Mouse (Mus musculus): ENCODE data around the gene Ache. TPM values are rescaled to one million over a fixed set of nuclear protein-coding genes. Genes with fewer than 3 reads are reported as not detected.

The Ache gene
- total and polyA plus RNA-seq, 2 experiments: 0.28 to 0.55 TPM

- Histone ChIP-seq H3K4me1 (ENCODE audit: control insufficient read depth, insufficient read depth, low read length) (0 out of 2 replicates have a peak, but pooled peaks cover 3% of the 10 kb centered on the region), H3K36me3 (ENCODE audit: control insufficient read depth, insufficient read depth, low read length) (no peaks in the 10 kb centered on the region), H3K9ac (ENCODE audit: low read depth, low read length) (0 out of 2 replicates have a peak overlapping the region, but pooled peaks have one; percentile 18), H3K79me2 (ENCODE audit: control insufficient read depth, insufficient read depth, low read length) (no peaks in the 10 kb centered on the region), H3K4me3 (ENCODE audit: insufficient read depth, low read depth, low read length) (peak overlapping the region; percentile 38; the same call in 1 of the 2 replicates), H3K27me3 (ENCODE audit: control insufficient read depth, insufficient read depth, low read length) (peaks cover 10% of the 10 kb centered on the region; the same call in 1 of the 2 replicates), H3K27ac (replicated peaks; ENCODE audit: insufficient read depth, low read depth, low read length) (no peak overlapping the region)
- DNase-seq (ENCODE audit: extremely low read depth, low read depth, low spot score): no peak
- TF ChIP-seq POLR2A (IDR thresholded peaks at IDR 0.05; ENCODE audit: extremely low read depth, insufficient read depth, low read length) (no peak), CTCF (IDR thresholded peaks at IDR 0.05; ENCODE audit: low read depth, low read length) (no peak)
- 2% methylated on average over 53 of the region's 65 CpGs for WGBS
These were observed 829 bp downstream of the Ache start for GRCm38 (mm10) chr5:137287953-137288743.

GRCm38 (mm10) chr5:137288999-137289470 is 1.7 kb downstream of the Ache start:
- Histone ChIP-seq H3K79me2 (ENCODE audit: control insufficient read depth, insufficient read depth, low read length) (no peaks in the 10 kb centered on the region), H3K27ac (replicated peaks; ENCODE audit: insufficient read depth, low read depth, low read length) (no peak overlapping the region), H3K4me3 (ENCODE audit: insufficient read depth, low read depth, low read length) (no peak overlapping the region), H3K27me3 (ENCODE audit: control insufficient read depth, insufficient read depth, low read length) (peaks cover 10% of the 10 kb centered on the region; the same call in 1 of the 2 replicates), H3K4me1 (ENCODE audit: control insufficient read depth, insufficient read depth, low read length) (0 out of 2 replicates have a peak, but pooled peaks cover 3% of the 10 kb centered on the region), H3K36me3 (ENCODE audit: control insufficient read depth, insufficient read depth, low read length) (no peaks in the 10 kb centered on the region), H3K9ac (ENCODE audit: low read depth, low read length) (no peak overlapping the region)
- DNase-seq (ENCODE audit: extremely low read depth, low read depth, low spot score): no peak
- 14% methylated on average over 25 of the region's 25 CpGs for WGBS
- TF ChIP-seq CTCF (IDR thresholded peaks at IDR 0.05; ENCODE audit: low read depth, low read length) (no peak), POLR2A (IDR thresholded peaks at IDR 0.05; ENCODE audit: extremely low read depth, insufficient read depth, low read length) (no peak)

GRCm38 (mm10) chr5:137289591-137290365 is 2.5 kb downstream of the Ache start:
- Histone ChIP-seq H3K4me1 (ENCODE audit: control insufficient read depth, insufficient read depth, low read length) (peaks cover 4% of the 10 kb centered on the region; the same call in 1 of the 2 replicates), H3K36me3 (ENCODE audit: control insufficient read depth, insufficient read depth, low read length) (no peaks in the 10 kb centered on the region), H3K4me3 (ENCODE audit: insufficient read depth, low read depth, low read length) (no peak overlapping the region), H3K9ac (ENCODE audit: low read depth, low read length) (no peak overlapping the region), H3K79me2 (ENCODE audit: control insufficient read depth, insufficient read depth, low read length) (no peaks in the 10 kb centered on the region), H3K27ac (replicated peaks; ENCODE audit: insufficient read depth, low read depth, low read length) (no peak overlapping the region), H3K27me3 (ENCODE audit: control insufficient read depth, insufficient read depth, low read length) (peaks cover 10% of the 10 kb centered on the region; the same call in 1 of the 2 replicates)
- WGBS: 77% methylated on average over 13 of the region's 13 CpGs
- TF ChIP-seq CTCF (IDR thresholded peaks at IDR 0.05; ENCODE audit: low read depth, low read length): no peak
- TF ChIP-seq POLR2A (IDR thresholded peaks at IDR 0.05; ENCODE audit: extremely low read depth, insufficient read depth, low read length): no peak
- no peak for DNase-seq (ENCODE audit: extremely low read depth, low read depth, low spot score)

GRCm38 (mm10) chr5:137290677-137291076 is 3.4 kb downstream of the Ache start:
- WGBS: 16% methylated on average over 15 of the region's 15 CpGs
- no peak overlapping the region for H3K27ac ChIP-seq (replicated peaks; ENCODE audit: insufficient read depth, low read depth, low read length)
- H3K79me2 ChIP-seq (ENCODE audit: control insufficient read depth, insufficient read depth, low read length): no peaks in the 10 kb centered on the region
- no peak overlapping the region for H3K4me3 ChIP-seq (ENCODE audit: insufficient read depth, low read depth, low read length)
- no peak overlapping the region for H3K9ac ChIP-seq (ENCODE audit: low read depth, low read length)
- H3K36me3 ChIP-seq (ENCODE audit: control insufficient read depth, insufficient read depth, low read length): peaks cover 3% of the 10 kb centered on the region; the same call in 1 of the 2 replicates
- TF ChIP-seq POLR2A (IDR thresholded peaks at IDR 0.05; ENCODE audit: extremely low read depth, insufficient read depth, low read length) (no peak), CTCF (IDR thresholded peaks at IDR 0.05; ENCODE audit: low read depth, low read length) (peak; percentile 85)
- H3K27me3 ChIP-seq (ENCODE audit: control insufficient read depth, insufficient read depth, low read length): peaks cover 10% of the 10 kb centered on the region; the same call in 1 of the 2 replicates
- H3K4me1 ChIP-seq (ENCODE audit: control insufficient read depth, insufficient read depth, low read length): peaks cover 7% of the 10 kb centered on the region; the same call in 1 of the 2 replicates
- DNase-seq (ENCODE audit: extremely low read depth, low read depth, low spot score): peak; percentile 51

- Histone ChIP-seq H3K4me1 (ENCODE audit: control insufficient read depth, insufficient read depth, low read length) (peaks cover 7% of the 10 kb centered on the region; the same call in 1 of the 2 replicates), H3K9ac (ENCODE audit: low read depth, low read length) (no peak overlapping the region), H3K27me3 (ENCODE audit: control insufficient read depth, insufficient read depth, low read length) (peaks cover 10% of the 10 kb centered on the region; the same call in 1 of the 2 replicates), H3K79me2 (ENCODE audit: control insufficient read depth, insufficient read depth, low read length) (no peaks in the 10 kb centered on the region), H3K4me3 (ENCODE audit: insufficient read depth, low read depth, low read length) (no peak overlapping the region), H3K27ac (replicated peaks; ENCODE audit: insufficient read depth, low read depth, low read length) (no peak overlapping the region), H3K36me3 (ENCODE audit: control insufficient read depth, insufficient read depth, low read length) (peaks cover 3% of the 10 kb centered on the region; the same call in 1 of the 2 replicates)
- TF ChIP-seq CTCF (IDR thresholded peaks at IDR 0.05; ENCODE audit: low read depth, low read length) (no peak), POLR2A (IDR thresholded peaks at IDR 0.05; ENCODE audit: extremely low read depth, insufficient read depth, low read length) (no peak)
- DNase-seq (ENCODE audit: extremely low read depth, low read depth, low spot score): no peak
- WGBS: 79% methylated on average over 15 of the region's 15 CpGs
These were observed 4.1 kb downstream of the Ache start for GRCm38 (mm10) chr5:137291381-137291926.

Data from liver, adult 2 months (tissue).